Mouse (Mus musculus): ENCODE data around the gene Gm49392. TPM values are rescaled to one million over a fixed set of nuclear protein-coding genes. Genes with fewer than 3 reads are reported as not detected.

Gm49392 gene
- polyA plus RNA-seq, 1 experiment from 2014 or later = not detected

DNA sequence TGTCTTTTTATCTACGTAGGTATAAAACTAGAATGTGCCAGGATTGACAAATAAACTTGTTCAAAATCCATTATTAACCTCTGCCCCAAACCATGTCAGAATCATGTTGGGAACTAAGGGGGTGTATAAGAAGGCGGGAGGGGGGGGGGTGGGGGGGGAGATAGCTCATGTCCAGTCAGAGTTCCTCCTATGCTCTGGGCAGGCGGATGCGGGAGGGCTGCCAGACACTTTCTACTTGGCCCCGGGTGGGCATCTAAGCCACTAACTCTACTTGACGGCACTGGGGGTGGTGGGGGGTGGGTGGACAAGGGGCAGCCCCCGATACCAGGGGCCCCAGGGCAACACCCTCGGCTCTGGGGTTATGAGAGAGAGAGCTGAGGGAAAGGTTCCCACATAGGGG lies 53.5 kb downstream of the Gm49392 start:
- in situ Hi-C loops (cut with MboI; ENCODE audit: low pct_unique_long_range_greater_than_20kb) = no loop called here

DNA sequence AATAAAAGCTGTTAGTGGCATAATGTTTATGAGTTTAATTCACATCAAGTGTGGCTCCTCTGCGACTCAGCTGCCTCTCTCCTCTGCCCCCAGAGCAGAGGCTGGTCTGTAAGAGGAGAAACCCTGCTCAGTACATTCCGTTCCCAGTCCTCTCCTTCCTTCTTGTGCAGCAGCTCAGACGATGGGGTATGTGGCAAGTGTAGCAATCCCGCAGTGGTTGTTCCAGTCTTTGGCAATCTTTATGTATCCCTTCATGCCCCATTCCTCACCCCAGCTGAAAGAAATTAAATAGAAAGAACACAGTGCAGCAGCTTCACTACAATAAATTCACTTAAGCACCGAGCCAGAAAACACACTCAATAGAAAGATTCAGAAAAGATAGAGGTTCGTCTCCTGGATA lies 54.0 kb downstream of the Gm49392 start:
- in situ Hi-C loops (cut with MboI; ENCODE audit: low pct_unique_long_range_greater_than_20kb) = no loop called here
- DNase-seq (ENCODE audit: low read depth, low spot score) (no peak), ATAC-seq (no peak)
- ChIA-PET POLR2A (no interaction called here), CTCF (no interaction called here)
- TF ChIP-seq CTCF (IDR thresholded peaks at IDR 0.05) = no peak
- no peaks in the 10 kb centered on the region for H3K27me3 ChIP-seq

More for the DNA sequence above, 53.5 kb downstream of the Gm49392 start:
- TF ChIP-seq CTCF (IDR thresholded peaks at IDR 0.05) = no peak
- POLR2A ChIA-PET = no interaction called here
- CTCF ChIA-PET = no interaction called here
- DNase-seq (ENCODE audit: low read depth, low spot score) (no peak), ATAC-seq (no peak)
- no peaks in the 10 kb centered on the region for H3K27me3 ChIP-seq

DNA sequence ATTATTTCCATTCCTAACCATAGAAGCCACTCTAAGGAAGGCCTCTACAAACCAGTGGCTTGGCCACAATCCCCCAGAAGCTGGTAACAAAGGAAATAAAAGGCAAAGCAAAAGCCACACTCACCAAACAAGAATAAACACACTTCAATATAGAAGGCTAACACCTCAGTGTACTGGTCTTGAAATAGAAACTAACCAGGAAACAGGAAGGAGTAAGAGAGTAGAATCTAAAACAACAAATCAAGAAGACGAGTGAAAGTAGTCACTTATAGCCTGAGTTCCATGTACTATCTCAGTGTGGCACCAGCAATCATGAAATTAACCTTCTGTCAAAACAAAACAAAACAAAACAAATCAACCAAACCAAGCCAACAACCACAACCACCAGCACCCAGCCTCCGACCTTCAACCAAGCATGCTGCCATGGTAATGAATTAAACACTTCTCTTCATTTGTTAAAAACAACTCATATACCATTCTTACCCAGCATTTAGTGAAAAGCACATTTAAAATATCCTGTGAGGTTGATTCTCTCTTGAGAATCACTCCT lies 57.3 kb downstream of the Gm49392 start:
- ATAC-seq (no peak), DNase-seq (ENCODE audit: low read depth, low spot score) (no peak)
- ChIA-PET POLR2A (no interaction called here), CTCF (no interaction called here)
- no peak for TF ChIP-seq CTCF (IDR thresholded peaks at IDR 0.05)
- in situ Hi-C loops (cut with MboI; ENCODE audit: low pct_unique_long_range_greater_than_20kb) = no loop called here
- H3K27me3 ChIP-seq = peaks cover 2% of the 10 kb centered on the region

DNA sequence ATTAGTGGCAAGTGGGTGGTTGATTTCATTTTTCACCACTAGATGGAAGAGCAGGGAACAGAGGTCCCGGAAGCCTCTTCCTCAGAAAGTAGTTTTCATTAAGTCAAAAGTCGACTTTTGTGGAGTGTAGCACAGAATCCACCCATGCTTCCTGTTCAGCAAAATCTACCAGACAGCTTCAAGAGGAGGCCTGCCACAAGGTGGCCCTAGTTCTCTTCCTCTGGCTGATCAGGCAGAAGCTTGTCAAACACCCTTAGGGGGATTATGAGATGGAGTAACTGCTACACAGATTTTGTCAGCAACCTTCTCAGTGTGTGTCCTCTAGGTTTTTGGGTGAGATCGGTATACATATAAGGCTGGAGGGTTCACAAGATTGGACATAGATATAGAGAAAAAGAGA lies 70.6 kb downstream of the Gm49392 start:
- POLR2A ChIA-PET = no interaction called here

DNA sequence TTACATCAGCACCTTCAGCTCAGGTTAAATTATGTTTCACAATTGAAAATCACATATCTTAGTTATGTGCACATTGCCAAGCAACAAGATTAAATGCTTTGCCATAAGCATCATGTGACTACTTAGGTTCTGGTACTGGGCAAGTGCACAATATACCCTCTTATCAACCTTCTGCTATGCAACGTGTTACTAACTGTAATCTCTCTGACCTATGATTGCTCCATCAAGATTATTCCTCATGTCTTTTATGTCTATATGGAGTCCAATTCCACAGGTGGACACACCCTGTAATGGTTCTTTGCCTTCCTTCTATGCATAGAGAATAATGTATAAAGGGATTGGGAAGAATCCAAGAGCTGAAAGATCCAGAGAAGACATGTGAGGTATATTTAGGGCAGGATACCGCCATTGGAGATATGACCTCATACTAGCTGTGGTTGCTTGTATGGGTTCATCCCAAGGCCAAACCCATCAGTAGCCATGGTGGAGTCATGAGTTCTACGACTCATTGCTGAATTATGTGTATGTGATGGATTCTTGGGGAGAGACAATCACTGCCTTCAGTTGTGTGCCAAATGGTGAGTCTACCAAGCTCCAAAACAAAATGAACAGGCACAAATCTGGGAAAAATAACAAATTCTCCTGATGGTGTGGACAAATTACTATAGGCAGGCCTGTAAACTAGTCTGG lies 76.1 kb downstream of the Gm49392 start:
- in situ Hi-C loops (cut with MboI; ENCODE audit: low pct_unique_long_range_greater_than_20kb) = no loop called here
- no peaks in the 10 kb centered on the region for H3K27me3 ChIP-seq
- peak; percentile 35 for ATAC-seq
- POLR2A ChIA-PET = no interaction called here
- no peak for TF ChIP-seq CTCF (IDR thresholded peaks at IDR 0.05)
- peak; percentile 17 for DNase-seq (ENCODE audit: low read depth, low spot score)
- CTCF ChIA-PET = interaction anchor here (1.1 to 2.4 kb wide), 4 partner anchors 16 to 74 kb away, joined by 3 to 14 read pairs (median 6); no protein-coding TSS in a partner anchor

More for the DNA sequence above, 70.6 kb downstream of the Gm49392 start:
- CTCF ChIA-PET = interaction anchor here (0.7 to 1.6 kb wide), 3 partner anchors 9 to 415 kb away, joined by 3 to 4 read pairs (median 3); no protein-coding TSS in a partner anchor
- no peak for ATAC-seq
- in situ Hi-C loops (cut with MboI; ENCODE audit: low pct_unique_long_range_greater_than_20kb) = no loop called here
- peak; percentile 53 for TF ChIP-seq CTCF (IDR thresholded peaks at IDR 0.05)
- H3K27me3 ChIP-seq = no peaks in the 10 kb centered on the region
- DNase-seq (ENCODE audit: low read depth, low spot score) = no peak

DNA sequence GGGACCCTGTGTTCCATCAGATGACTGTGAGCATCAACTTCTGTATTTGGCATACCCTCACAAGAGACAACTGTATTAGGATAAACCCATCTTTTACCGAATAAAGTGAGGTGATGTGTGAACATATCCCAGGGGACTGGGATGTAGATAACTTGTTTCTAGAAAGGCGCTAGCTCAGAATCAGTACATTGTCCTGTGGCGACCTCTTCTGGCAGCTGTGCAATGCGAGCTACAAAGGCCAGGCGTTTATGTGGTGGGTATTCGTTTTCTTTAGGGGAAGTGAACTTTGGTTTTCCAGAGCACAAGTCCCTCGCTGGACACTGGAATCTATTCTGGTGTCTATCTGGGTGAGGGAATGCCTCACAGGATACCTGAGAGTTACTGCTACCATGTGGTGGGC lies 77.2 kb downstream of the Gm49392 start:
- ATAC-seq (peak; percentile 39), DNase-seq (ENCODE audit: low read depth, low spot score) (no peak)
- TF ChIP-seq CTCF (IDR thresholded peaks at IDR 0.05) = peak; percentile 82
- POLR2A ChIA-PET = no interaction called here
- CTCF ChIA-PET = interaction anchor here (1.1 to 2.4 kb wide), 4 partner anchors 17 to 72 kb away, joined by 3 to 14 read pairs (median 6); no protein-coding TSS in a partner anchor
- no peaks in the 10 kb centered on the region for H3K27me3 ChIP-seq
- in situ Hi-C loops (cut with MboI; ENCODE audit: low pct_unique_long_range_greater_than_20kb) = loop anchor here (5.0 kb wide), 1 partner anchor 57 kb away; no protein-coding TSS in a partner anchor

DNA sequence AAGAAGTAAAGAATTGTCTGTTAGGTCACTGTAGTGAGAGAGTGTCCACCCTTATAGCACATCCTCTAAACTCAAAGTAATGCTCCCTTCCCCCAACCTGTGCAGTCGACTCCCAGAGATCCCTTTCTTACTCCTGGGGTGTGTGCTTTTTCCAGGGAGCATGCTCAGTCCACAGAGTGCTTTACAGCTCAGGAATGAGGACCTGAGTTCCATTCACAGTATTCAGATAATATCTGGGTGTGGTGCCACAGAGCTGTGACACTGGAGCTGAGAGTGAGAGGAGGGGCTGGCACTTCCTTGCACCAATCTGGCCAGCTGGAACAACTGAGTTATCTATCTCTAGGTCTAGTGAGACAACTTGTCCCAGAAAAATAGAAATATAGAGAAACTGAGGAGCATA lies 83.0 kb downstream of the Gm49392 start:
- POLR2A ChIA-PET = interaction anchor here (0.6 kb wide), 1 partner anchor 951 kb away, joined by 4 read pairs; no protein-coding TSS in a partner anchor

DNA sequence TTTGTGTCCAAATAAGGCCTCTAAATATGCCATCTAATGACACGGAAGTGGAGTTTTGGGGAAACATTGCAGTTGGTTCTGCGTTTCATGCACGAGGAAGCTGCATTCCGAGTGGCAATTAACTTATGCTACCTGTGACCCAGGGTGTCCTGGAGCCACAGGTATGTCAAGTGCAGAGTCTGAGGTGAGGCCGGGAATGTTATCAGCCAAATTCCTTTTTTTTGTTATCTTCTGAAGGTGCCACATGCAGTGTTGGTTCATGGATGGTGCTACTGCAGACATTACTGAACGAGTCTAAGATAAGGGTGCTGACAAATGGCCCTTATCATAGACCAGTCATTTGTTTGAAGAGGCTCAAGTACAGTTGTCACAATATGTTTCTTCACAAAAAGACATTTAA lies 83.9 kb downstream of the Gm49392 start:
- CTCF ChIA-PET = no interaction called here
- in situ Hi-C loops (cut with MboI; ENCODE audit: low pct_unique_long_range_greater_than_20kb) = no loop called here
- no peak for TF ChIP-seq CTCF (IDR thresholded peaks at IDR 0.05)
- ATAC-seq = no peak
- POLR2A ChIA-PET = no interaction called here
- no peak for DNase-seq (ENCODE audit: low read depth, low spot score)
- no peaks in the 10 kb centered on the region for H3K27me3 ChIP-seq

More for the DNA sequence above, 83.0 kb downstream of the Gm49392 start:
- CTCF ChIA-PET = no interaction called here
- in situ Hi-C loops (cut with MboI; ENCODE audit: low pct_unique_long_range_greater_than_20kb) = no loop called here
- no peak for TF ChIP-seq CTCF (IDR thresholded peaks at IDR 0.05)
- ATAC-seq (no peak), DNase-seq (ENCODE audit: low read depth, low spot score) (no peak)
- no peaks in the 10 kb centered on the region for H3K27me3 ChIP-seq

DNA sequence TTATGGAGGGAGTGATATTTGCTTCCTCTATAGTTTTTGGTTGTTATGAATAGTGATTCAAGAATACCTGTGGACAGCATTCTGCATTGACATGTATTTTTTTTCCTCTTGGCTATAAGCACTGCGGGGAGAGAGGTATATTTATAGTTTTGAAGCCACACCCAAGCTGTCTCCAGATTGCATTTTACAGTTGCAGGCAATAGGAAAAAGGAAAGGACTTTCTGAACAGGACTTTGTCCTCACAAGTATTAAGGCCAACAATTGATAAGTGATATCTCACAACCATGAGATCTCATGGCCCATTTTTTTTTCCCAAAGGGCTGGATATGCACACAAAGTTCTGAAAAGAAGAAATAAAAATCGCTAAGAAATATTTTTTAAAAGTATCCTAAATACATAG lies 87.0 kb downstream of the Gm49392 start:
- ATAC-seq (no peak), DNase-seq (ENCODE audit: low read depth, low spot score) (no peak)
- ChIA-PET CTCF (no interaction called here), POLR2A (no interaction called here)
- no peak for TF ChIP-seq CTCF (IDR thresholded peaks at IDR 0.05)
- in situ Hi-C loops (cut with MboI; ENCODE audit: low pct_unique_long_range_greater_than_20kb) = no loop called here
- no peaks in the 10 kb centered on the region for H3K27me3 ChIP-seq

DNA sequence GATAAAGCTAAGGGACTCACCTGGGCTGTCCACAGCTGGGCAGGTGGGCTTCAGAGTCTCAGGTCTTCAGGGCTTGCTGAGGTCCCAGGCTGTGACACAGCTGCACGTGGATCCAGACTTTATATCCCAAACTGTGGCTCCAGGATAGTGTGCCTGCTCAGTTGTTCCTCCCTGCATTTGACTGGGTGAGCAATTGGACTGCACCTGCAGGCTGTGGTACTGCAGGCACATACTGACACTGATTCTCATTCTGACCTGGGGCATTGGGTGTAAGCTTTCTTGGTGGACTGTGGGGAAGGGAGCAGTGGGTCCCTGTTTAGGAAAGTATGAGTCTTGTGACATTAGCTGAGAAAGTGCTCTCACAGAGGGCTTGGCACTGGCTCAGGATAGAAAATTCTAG lies 93.9 kb downstream of the Gm49392 start, which contains the start of gene Ctsll3:
Ctsll3 (minus strand) TSS at position 101 of the 400 bp plus-strand sequence.
- ATAC-seq = no peak
- ChIA-PET CTCF (interaction anchor here (1.5 kb wide), 1 partner anchor 44 kb away, joined by 4 read pairs; no protein-coding TSS in a partner anchor), POLR2A (no interaction called here)
- H3K27me3 ChIP-seq = peaks cover 10% of the 10 kb centered on the region
- no peak for TF ChIP-seq CTCF (IDR thresholded peaks at IDR 0.05)
- in situ Hi-C loops (cut with MboI; ENCODE audit: low pct_unique_long_range_greater_than_20kb) = no loop called here
- DNase-seq (ENCODE audit: low read depth, low spot score) = no peak

Other genes with a start within 250 kb of the Gm49392 start
- gene BC051665, start 110.5 kb downstream of the Gm49392 start, polyA plus RNA-seq (2021) = not detected
- gene Ctsll3, start 94.0 kb downstream of the Gm49392 start, polyA plus RNA-seq (2021) = not detected
- 0.33 TPM for gene 4930486L24Rik, start 32.4 kb downstream of the Gm49392 start, polyA plus RNA-seq (2021)
- 1.4 TPM for gene Ctla2b, start 553 bp upstream of the Gm49392 start, polyA plus RNA-seq (2021)
- gene Tpbpb, start 8.0 kb upstream of the Gm49392 start, polyA plus RNA-seq (2021) = not detected
- gene Gm49393, start 38.7 kb upstream of the Gm49392 start, polyA plus RNA-seq (2021) = 0.15 TPM
- 0.32 TPM for gene Gm49391, start 39.7 kb upstream of the Gm49392 start, polyA plus RNA-seq (2021)
- 4.9 TPM for gene Ctla2a, start 39.7 kb upstream of the Gm49392 start, polyA plus RNA-seq (2021)
- not detected for gene Tpbpa, start 45.1 kb upstream of the Gm49392 start, polyA plus RNA-seq (2021)
- not detected for gene Ctsj, start 109.1 kb upstream of the Gm49392 start, polyA plus RNA-seq (2021)
- not detected for gene Ctsq, start 143.7 kb upstream of the Gm49392 start, polyA plus RNA-seq (2021)

Data from Patski (cell line).